Mouse (Mus musculus) MEL (cell line): ENCODE results near the gene Gpd1. TPM values are rescaled to one million over a fixed set of nuclear protein-coding genes. Genes with fewer than 3 reads are reported as not detected.

Experiments
- DNase-seq: peaks from one replicate; pipeline ENCODE4 v3.0.0; 2011; ENCODE audit warnings: low read depth, low spot score
- H3K27ac ChIP-seq: 2 replicates; pipeline ENCODE4 v1.5.1; 2012; ENCODE audit warnings: low read depth, mild to moderate bottlenecking, control low read depth, low read length, moderate library complexity; ENCODE audit not compliant: control insufficient read depth
- H3K27me3 ChIP-seq, 2 experiments: fragments of 150-350 bp in 1 of 2; sonication (generic) in 1 of 2; 2 replicates each; pipeline ENCODE4 v1.6.1; 2012; ENCODE audit warnings: low read length in 2 of 2, mild to moderate bottlenecking in 2 of 2, improper control_type of control experiment in 1 of 2, moderate library complexity in 1 of 2; ENCODE audit not compliant: insufficient read depth in 2 of 2, control insufficient read depth in 1 of 2
- H3K36me3 ChIP-seq, 2 experiments: 2 replicates each; pipeline ENCODE4 v1.6.1; 2012 to 2014; ENCODE audit warnings: low read length in 2 of 2, improper control_type of control experiment in 1 of 2, inconsistent platforms in 1 of 2, mild to moderate bottlenecking in 1 of 2; ENCODE audit not compliant: insufficient read depth in 2 of 2, control insufficient read depth in 1 of 2
- H3K4me1 ChIP-seq, 2 experiments: fragments of 150-350 bp in 1 of 2; sonication (generic) in 1 of 2; 2 replicates each; pipeline ENCODE4 v1.6.1; 2012; ENCODE audit warnings: low read length in 2 of 2, improper control_type of control experiment in 1 of 2, mild to moderate bottlenecking in 1 of 2; ENCODE audit not compliant: insufficient read depth in 2 of 2, control insufficient read depth in 1 of 2
- H3K4me3 ChIP-seq, 2 experiments: fragments of 150-350 bp in 1 of 2; sonication (generic) in 1 of 2; 2 replicates each; pipeline ENCODE4 v1.5.1; 2012; ENCODE audit warnings: low read depth in 2 of 2, low read length in 2 of 2, mild to moderate bottlenecking in 2 of 2, moderate library complexity in 2 of 2, control low read depth in 1 of 2, improper control_type of control experiment in 1 of 2; ENCODE audit not compliant: control insufficient read depth in 1 of 2, insufficient read depth in 1 of 2
- H3K79me2 ChIP-seq: 2 replicates; pipeline ENCODE4 v1.6.1; 2012; ENCODE audit warnings: mild to moderate bottlenecking, low read length, moderate library complexity; ENCODE audit not compliant: control insufficient read depth, poor library complexity, insufficient read depth
- H3K9ac ChIP-seq: 2 replicates; pipeline ENCODE4 v1.6.1; 2012; ENCODE audit warnings: low read depth, mild to moderate bottlenecking, control low read depth, low read length, moderate library complexity; ENCODE audit not compliant: control insufficient read depth, poor library complexity, severe bottlenecking
- H3K9me3 ChIP-seq: fragments of 150-350 bp; sonication (generic); replicated peaks from 2 replicates; pipeline ENCODE4 v1.6.1; 2012; ENCODE audit warnings: mild to moderate bottlenecking, low read length, improper control_type of control experiment, moderate library complexity; ENCODE audit not compliant: insufficient read depth
- BHLHE40 ChIP-seq: IDR thresholded peaks from 2 replicates; pipeline ENCODE4 v1.6.1; 2012; ENCODE audit warnings: low read depth, mild to moderate bottlenecking, inconsistent platforms, low read length, improper control_type of control experiment, borderline replicate concordance
- CTCF ChIP-seq, 3 experiments: IDR thresholded peaks in 2 of 3; conservative IDR thresholded peaks in 1 of 3; 2 replicates each; pipeline ENCODE4 v1.5.1; 2011 to 2012; ENCODE audit warnings: low read length in 3 of 3, low read depth in 2 of 3, mild to moderate bottlenecking in 2 of 3, improper control_type of control experiment in 1 of 3, inconsistent platforms in 1 of 3, mixed read lengths in 1 of 3, moderate library complexity in 1 of 3; ENCODE audit not compliant: control insufficient read depth in 1 of 3, insufficient read depth in 1 of 3, poor library complexity in 1 of 3, severe bottlenecking in 1 of 3
- ELF1 ChIP-seq: IDR thresholded peaks from 2 replicates; pipeline ENCODE4 v1.6.1; 2014; ENCODE audit warnings: low read depth, mild to moderate bottlenecking, inconsistent platforms, low read length, improper control_type of control experiment, moderate library complexity
- EP300 ChIP-seq, 2 experiments: IDR thresholded peaks; 2 replicates each; pipeline ENCODE4 v1.6.1; 2011; ENCODE audit warnings: improper control_type of control experiment in 2 of 2, low read length in 2 of 2, low read depth in 1 of 2, mild to moderate bottlenecking in 1 of 2
- ETS1 ChIP-seq: IDR thresholded peaks from 2 replicates; pipeline ENCODE4 v1.6.1; 2012; ENCODE audit warnings: low read depth, mild to moderate bottlenecking, inconsistent platforms, low read length, improper control_type of control experiment, moderate library complexity
- MEF2A ChIP-seq: IDR thresholded peaks from 2 replicates; pipeline ENCODE4 v1.6.1; 2014; ENCODE audit warnings: low read depth, mild to moderate bottlenecking, inconsistent platforms, low read length, improper control_type of control experiment; ENCODE audit not compliant: poor library complexity, insufficient replicate concordance, severe bottlenecking; ENCODE audit errors: extremely low read depth
- MXI1 ChIP-seq: IDR thresholded peaks from 2 replicates; pipeline ENCODE4 v1.6.1; 2011; ENCODE audit warnings: mild to moderate bottlenecking, low read depth, low read length, improper control_type of control experiment
- MYB ChIP-seq: IDR thresholded peaks from 2 replicates; pipeline ENCODE4 v1.6.1; 2011; ENCODE audit warnings: mild to moderate bottlenecking, low read depth, low read length, improper control_type of control experiment
- POLR2A ChIP-seq, 2 experiments: IDR thresholded peaks; 2 replicates each; pipeline ENCODE4 v1.6.1; 2011 to 2012; ENCODE audit warnings: low read length in 2 of 2, mild to moderate bottlenecking in 2 of 2, control low read depth in 1 of 2, improper control_type of control experiment in 1 of 2, low read depth in 1 of 2, moderate library complexity in 1 of 2; ENCODE audit not compliant: control insufficient read depth in 1 of 2, insufficient read depth in 1 of 2, poor library complexity in 1 of 2
- RCOR1 ChIP-seq: IDR thresholded peaks from 2 replicates; pipeline ENCODE4 v1.6.1; 2012; ENCODE audit warnings: low read depth, mild to moderate bottlenecking, inconsistent platforms, low read length, improper control_type of control experiment
- SMC3 ChIP-seq: IDR thresholded peaks from 2 replicates; pipeline ENCODE4 v1.6.1; 2011; ENCODE audit warnings: low read depth, low read length, improper control_type of control experiment
- TAL1 ChIP-seq: IDR thresholded peaks from 2 replicates; pipeline ENCODE4 v1.6.1; 2012; ENCODE audit warnings: mild to moderate bottlenecking, inconsistent platforms, low read length, moderate library complexity, mixed read lengths
- USF1 ChIP-seq: IDR thresholded peaks from 2 replicates; pipeline ENCODE4 v1.6.1; 2014; ENCODE audit warnings: low read depth, mild to moderate bottlenecking, inconsistent platforms, low read length, improper control_type of control experiment, moderate library complexity
- USF2 ChIP-seq, 2 experiments: IDR thresholded peaks; 2 replicates each; pipeline ENCODE4 v1.6.1; 2011 to 2012; ENCODE audit warnings: improper control_type of control experiment in 2 of 2, low read length in 2 of 2, borderline replicate concordance in 1 of 2, inconsistent platforms in 1 of 2, low read depth in 1 of 2, mild to moderate bottlenecking in 1 of 2; ENCODE audit not compliant: insufficient read depth in 1 of 2
- polyA plus RNA-seq, 2 experiments: library from polyadenylated mRNA; stranded (reverse) in 1 of 2; unstranded in 1 of 2; fragments of >175 nt in 1 of 2; fragments of >200 nt in 1 of 2; gene quantifications; 2 replicates each; pipeline versions ENCODE4 v1.2.1 to v1.2.4; 2012; ENCODE audit warnings: low replicate concordance in 2 of 2, low read depth in 1 of 2; ENCODE audit not compliant: insufficient read length in 2 of 2, insufficient read depth in 1 of 2, missing spikeins in 1 of 2
- total RNA-seq: library from RNA; depleted of rRNA; stranded (reverse); fragments of 300-350 nt; gene quantifications from 2 replicates; pipeline ENCODE4 v1.2.3, GENCODE M21; 2012

Gpd1 gene
- total and polyA plus RNA-seq, 3 experiments = 0.23 to 0.52 TPM; not detected in 1

DNA sequence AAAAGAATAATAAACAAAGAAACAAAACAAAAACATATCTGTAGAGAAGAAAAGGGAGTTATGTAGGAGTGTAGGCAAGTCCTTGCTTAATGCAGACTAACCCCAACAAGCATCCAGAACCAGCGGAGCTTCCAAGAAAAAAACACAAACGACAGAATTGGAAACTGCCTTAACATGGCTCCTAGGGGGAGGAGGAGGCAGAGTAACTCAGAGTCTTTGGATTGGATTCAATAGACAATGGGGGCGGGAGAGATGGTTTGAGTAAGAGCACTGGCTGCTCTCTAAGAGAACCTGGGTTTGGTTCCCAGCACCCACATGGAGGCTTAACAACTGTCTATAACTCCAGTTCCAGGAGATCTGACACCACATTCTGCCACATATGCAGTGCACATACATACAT, 14.4 kb downstream of the Gpd1 start:
- Histone ChIP-seq H3K27ac (no peak overlapping the region), H3K4me1 (0 out of 4 replicates have a peak, but pooled peaks cover 0 to 3% of the 10 kb centered on the region in 2 experiments), H3K9me3 (no peaks in the 10 kb centered on the region), H3K27me3 (no peaks in the 10 kb centered on the region)
- TF ChIP-seq TAL1 = no peak
- TF ChIP-seq MYB = no peak
- TF ChIP-seq, all 39 proteins: peak for 0
- Histone ChIP-seq H3K36me3 (peaks cover 3 to 10% of the 10 kb centered on the region in 2 experiments), H3K79me2 (peaks cover 3% of the 10 kb centered on the region), H3K9ac (no peak overlapping the region), H3K4me3 (no peak overlapping the region)
- no peak for DNase-seq

DNA sequence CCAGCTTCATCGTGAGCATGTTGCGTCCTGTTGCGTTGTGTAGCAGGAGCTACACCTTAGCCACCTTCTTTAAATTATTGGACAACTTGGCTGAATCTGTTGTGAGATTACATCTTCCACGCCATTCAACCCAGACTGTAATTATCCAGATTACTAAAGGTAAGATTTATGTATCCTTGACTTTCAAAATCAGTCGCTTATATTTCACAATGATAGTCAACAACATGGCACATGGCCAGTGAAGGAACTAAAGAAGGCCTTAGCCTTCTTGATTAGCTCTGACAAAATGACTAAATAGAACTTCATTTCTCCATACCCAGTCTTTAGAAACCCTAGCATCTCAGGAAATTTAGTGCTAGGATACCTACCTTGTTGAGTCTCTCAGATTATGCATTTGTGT, 15.9 kb downstream of the Gpd1 start:
- Histone ChIP-seq H3K9ac (no peak overlapping the region), H3K9me3 (no peaks in the 10 kb centered on the region), H3K4me1 (0 out of 4 replicates have a peak, but pooled peaks cover 0 to 3% of the 10 kb centered on the region in 2 experiments), H3K27me3 (no peaks in the 10 kb centered on the region), H3K27ac (no peak overlapping the region), H3K4me3 (no peak overlapping the region), H3K79me2 (no peaks in the 10 kb centered on the region), H3K36me3 (peaks cover 2 to 7% of the 10 kb centered on the region in 2 experiments)
- no peak for DNase-seq
- TF ChIP-seq RCOR1 (no peak), TAL1 (no peak), BHLHE40 (no peak), EP300 (IDR thresholded peaks at IDR 0.05; ENCODE audit: low read depth in 1 of 2, low read length in 2 of 2) (no peak), ELF1 (no peak), MXI1 (no peak), MEF2A (no peak), SMC3 (no peak), CTCF (IDR thresholded peaks at IDR 0.05 in 2 of 3, conservative IDR thresholded peaks at IDR 0.05 in 1 of 3; ENCODE audit: control insufficient read depth in 1 of 3, insufficient read depth in 1 of 3, low read depth in 2 of 3, low read length in 3 of 3, poor library complexity in 1 of 3, severe bottlenecking in 1 of 3) (no peak), USF1 (no peak), ETS1 (no peak), USF2 (IDR thresholded peaks at IDR 0.05; ENCODE audit: borderline replicate concordance in 1 of 2, insufficient read depth in 1 of 2, low read depth in 1 of 2, low read length in 2 of 2) (no peak)

DNA sequence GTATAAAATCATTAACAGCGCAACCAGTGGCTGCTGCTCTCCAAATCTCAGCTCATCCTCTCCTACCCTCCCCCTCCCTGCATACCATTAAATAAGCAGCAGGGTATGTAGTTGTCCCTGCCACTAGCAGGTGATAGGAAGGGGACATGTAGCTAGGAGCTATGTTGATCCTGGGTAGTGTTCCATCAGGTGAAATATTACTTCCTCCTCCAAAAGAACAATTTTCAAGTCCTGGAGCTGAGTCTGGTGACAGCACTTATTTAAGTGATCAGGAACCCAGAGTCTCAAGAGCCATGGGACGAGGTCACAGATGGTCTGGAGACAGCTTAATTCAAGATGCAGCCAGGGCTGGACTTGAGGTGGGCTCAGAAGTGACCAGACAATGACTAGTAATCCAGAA, 18.3 kb downstream of the Gpd1 start:
- TF ChIP-seq POLR2A (IDR thresholded peaks at IDR 0.05; ENCODE audit: control insufficient read depth in 1 of 2, insufficient read depth in 1 of 2, low read depth in 1 of 2, low read length in 2 of 2, poor library complexity in 1 of 2) (no peak), ETS1 (no peak), SMC3 (no peak)
- TF ChIP-seq, all 39 proteins: peak for 0
- no peak overlapping the region for H3K4me3 ChIP-seq
- no peaks in the 10 kb centered on the region for H3K9me3 ChIP-seq
- no peaks in the 10 kb centered on the region for H3K79me2 ChIP-seq
- no peaks in the 10 kb centered on the region for H3K27me3 ChIP-seq
- DNase-seq = no peak
- H3K9ac ChIP-seq = no peak overlapping the region
- peaks cover 0 to 2% of the 10 kb centered on the region in 2 experiments; a peak in 3 of 4 replicates for H3K36me3 ChIP-seq
- 0 out of 4 replicates have a peak, but pooled peaks cover 0 to 3% of the 10 kb centered on the region in 2 experiments for H3K4me1 ChIP-seq
- no peak overlapping the region for H3K27ac ChIP-seq
